12 mouse cellular contexts compared by ENCODE assay signal in genomic region chr1:170844380-170844779, GRCm38 (mm10). TPM values are rescaled to one million over a fixed set of nuclear protein-coding genes. Genes with fewer than 3 reads are reported as not detected.
DNase-seq lines count a peak whose midpoint lies in the region; ATAC-seq and TF ChIP-seq lines count a peak whose summit lies in the region.
"Had no signal": no experiment of that assay in that cellular context is flagged by ENCODE, and none has a peak within 500 bp of the region (broad histone marks: within the 10 kb centered on the region; RNA-seq: fewer than 3 reads in every experiment).

No protein-coding gene starts in this region.

- peaks cover 9% of the 10 kb centered on the region; the same call in 1 of the 2 replicates for H3K36me3 ChIP-seq in forebrain, embryonic 14.5 days (ENCODE audit: control insufficient read depth, insufficient read depth, low read length)
- peaks cover 11% of the 10 kb centered on the region; the same call in 1 of the 2 replicates for H3K36me3 ChIP-seq in forebrain, embryonic 13.5 days (ENCODE audit: poor library complexity, severe bottlenecking)
- H3K36me3 ChIP-seq in lung, postnatal 0 days (ENCODE audit: insufficient read depth, low read length): 0 out of 2 replicates have a peak, but pooled peaks cover 4% of the 10 kb centered on the region
- H3K36me3 ChIP-seq: lung, embryonic 15.5 days had no signal

- peak; percentile 83 for TF ChIP-seq CTCF in lung, postnatal 0 days (IDR thresholded peaks at IDR 0.05)

- 52% methylated on average over 8 of the region's 8 CpGs for WGBS in forebrain, embryonic 14.5 days
- 55% methylated on average over 8 of the region's 8 CpGs for WGBS in forebrain, embryonic 13.5 days
- 58% methylated on average over 8 of the region's 8 CpGs for WGBS in lung, postnatal 0 days

- intact Hi-C loops in gastrocnemius, postnatal 36 days (cut with DNase I): no loop called here

- no peak overlapping the region for H3K4me3 ChIP-seq in forebrain, embryonic 14.5 days (ENCODE audit: low read depth, low read length)
- H3K4me3 ChIP-seq in forebrain, embryonic 13.5 days: no peak overlapping the region
- no peak overlapping the region for H3K4me3 ChIP-seq in lung, postnatal 0 days (ENCODE audit: low read depth, low read length)
- H3K4me3 ChIP-seq: lung, embryonic 15.5 days; stomach, embryonic 15.5 days had no signal

- no peaks in the 10 kb centered on the region for H3K9me3 ChIP-seq in forebrain, embryonic 14.5 days (replicated peaks; ENCODE audit: control insufficient read depth, low read length)
- no peaks in the 10 kb centered on the region for H3K9me3 ChIP-seq in forebrain, embryonic 13.5 days (replicated peaks)
- no peaks in the 10 kb centered on the region for H3K9me3 ChIP-seq in lung, postnatal 0 days (ENCODE audit: low read length)
- H3K9me3 ChIP-seq: G1E; lung, embryonic 15.5 days; stomach, embryonic 15.5 days had no signal

- peak; percentile 59 for DNase-seq in forebrain, embryonic 14.5 days (ENCODE audit: low spot score)
- DNase-seq in lung, postnatal 0 days (ENCODE audit: low spot score): peak; percentile 48
- DNase-seq in lung, postnatal 14 days: no peak
- DNase-seq in embryo, embryonic 10 days (ENCODE audit: low spot score): peak; percentile 77
- DNase-seq in layer of hippocampus, adult 9-11 months: no peak
- no peak for DNase-seq in gastrocnemius, postnatal 36 days
- DNase-seq: gastrocnemius, postnatal 10 days had no signal

- no peak for ATAC-seq in forebrain, embryonic 14.5 days
- no peak for ATAC-seq in forebrain, embryonic 13.5 days
- ATAC-seq in lung, postnatal 0 days: no peak; the same call in 1 of the 2 replicates
- peak; percentile 74 for ATAC-seq in megakaryocyte progenitor cell, adult 5-6 weeks (replicated peaks; ENCODE audit: poor library complexity)

- H3K9ac ChIP-seq in forebrain, embryonic 14.5 days (ENCODE audit: low read length): no peak overlapping the region
- H3K9ac ChIP-seq in forebrain, embryonic 13.5 days: no peak overlapping the region
- no peak overlapping the region for H3K9ac ChIP-seq in lung, postnatal 0 days (replicated peaks; ENCODE audit: low read depth)
- H3K9ac ChIP-seq: lung, embryonic 15.5 days; stomach, embryonic 15.5 days had no signal

- no peaks in the 10 kb centered on the region for H3K27me3 ChIP-seq in forebrain, embryonic 14.5 days (replicated peaks; ENCODE audit: control insufficient read depth, insufficient read depth, low read length)
- no peaks in the 10 kb centered on the region for H3K27me3 ChIP-seq in forebrain, embryonic 13.5 days
- no peaks in the 10 kb centered on the region for H3K27me3 ChIP-seq in lung, postnatal 0 days (replicated peaks; ENCODE audit: insufficient read depth, low read length)
- H3K27me3 ChIP-seq: lung, embryonic 15.5 days; stomach, embryonic 15.5 days had no signal

- no peak overlapping the region for H3K4me2 ChIP-seq in forebrain, embryonic 14.5 days (ENCODE audit: low read length)
- no peak overlapping the region for H3K4me2 ChIP-seq in forebrain, embryonic 13.5 days
- no peak overlapping the region for H3K4me2 ChIP-seq in lung, postnatal 0 days (replicated peaks; ENCODE audit: low read depth, low read length)
- H3K4me2 ChIP-seq: lung, embryonic 15.5 days; stomach, embryonic 15.5 days had no signal

- no peak overlapping the region for H3K27ac ChIP-seq in forebrain, embryonic 14.5 days (ENCODE audit: low read depth, low read length)
- no peak overlapping the region for H3K27ac ChIP-seq in forebrain, embryonic 13.5 days
- no peak overlapping the region for H3K27ac ChIP-seq in lung, postnatal 0 days (ENCODE audit: low read length)
- H3K27ac ChIP-seq: lung, embryonic 15.5 days; stomach, embryonic 15.5 days had no signal

- no peak for TF ChIP-seq EP300 in lung, postnatal 0 days (IDR thresholded peaks at IDR 0.05)

- H3K4me1 ChIP-seq in forebrain, embryonic 14.5 days (ENCODE audit: control insufficient read depth, insufficient read depth, low read length): no peaks in the 10 kb centered on the region
- H3K4me1 ChIP-seq in forebrain, embryonic 13.5 days: no peaks in the 10 kb centered on the region
- H3K4me1 ChIP-seq in lung, postnatal 0 days (ENCODE audit: insufficient read depth, low read depth, low read length): no peaks in the 10 kb centered on the region
- H3K4me1 ChIP-seq: lung, embryonic 15.5 days; stomach, embryonic 15.5 days had no signal

RNA-seq across cellular contexts. Expression of gene Atf6, which starts 23.2 kb away (rescaled TPM):
- polyA plus RNA-seq in forebrain, embryonic 14.5 days (2014; fragmentation: Nextera tagmentation; extraction: Ambion mirVana): 7.5 and 8.9 TPM in 2 replicates
- 6.6 and 8.2 TPM in 2 replicates for polyA plus RNA-seq in forebrain, embryonic 13.5 days (2015; fragmentation: Nextera tagmentation; extraction: Ambion mirVana)
- polyA plus RNA-seq in lung, postnatal 0 days (2015; fragmentation: Nextera tagmentation; extraction: Ambion mirVana): 10.8 and 11.0 TPM in 2 replicates
- total RNA-seq in megakaryocyte progenitor cell, adult 5-6 weeks (2015): 27.6 and 31.8 TPM in 2 replicates
- 24.3 and 27.5 TPM in 2 replicates for total RNA-seq in megakaryocyte progenitor cell, adult 5-6 weeks (2017)
- total RNA-seq in gastrocnemius, postnatal 36 days (2021): 10 to 100 TPM; 16.3 to 18.2 TPM

RNA-seq across cellular contexts. Expression of gene Gm26620, which starts 40.5 kb away (rescaled TPM):
- 0.29 and 0.64 TPM in 2 replicates for polyA plus RNA-seq in forebrain, embryonic 14.5 days (2014; fragmentation: Nextera tagmentation; extraction: Ambion mirVana)
- 0.34 TPM in 1 of 2 replicates, not detected in the other for polyA plus RNA-seq in forebrain, embryonic 13.5 days (2015; fragmentation: Nextera tagmentation; extraction: Ambion mirVana)
- polyA plus RNA-seq in lung, postnatal 0 days (2015; fragmentation: Nextera tagmentation; extraction: Ambion mirVana): 0.46 and 0.79 TPM in 2 replicates
- total RNA-seq in megakaryocyte progenitor cell, adult 5-6 weeks (2015): 1.3 TPM in 1 of 2 replicates, not detected in the other
- total RNA-seq in megakaryocyte progenitor cell, adult 5-6 weeks (2017): 0.20 TPM in 1 of 2 replicates, not detected in the other
- total RNA-seq in gastrocnemius, postnatal 36 days (2021): under 1 TPM in 1 of 2 experiments, not detected in 1; 0.54 TPM

RNA-seq across cellular contexts. Expression of gene Dusp12, which starts 41.0 kb away (rescaled TPM):
- 36.8 and 39.7 TPM in 2 replicates for polyA plus RNA-seq in forebrain, embryonic 14.5 days (2014; fragmentation: Nextera tagmentation; extraction: Ambion mirVana)
- polyA plus RNA-seq in forebrain, embryonic 13.5 days (2015; fragmentation: Nextera tagmentation; extraction: Ambion mirVana): 28.9 and 30.0 TPM in 2 replicates
- polyA plus RNA-seq in lung, postnatal 0 days (2015; fragmentation: Nextera tagmentation; extraction: Ambion mirVana): 22.5 and 23.2 TPM in 2 replicates
- total RNA-seq in megakaryocyte progenitor cell, adult 5-6 weeks (2015): 17.6 and 19.9 TPM in 2 replicates
- total RNA-seq in megakaryocyte progenitor cell, adult 5-6 weeks (2017): 9.4 and 10.3 TPM in 2 replicates
- 1 to 10 TPM; 3.6 to 4.1 TPM for total RNA-seq in gastrocnemius, postnatal 36 days (2021)

Comparison
In these comparisons a context has a peak if more than half of its experiments do, and no peak if none do; other contexts are left out.
1. DNase-seq: peak in forebrain, embryonic 14.5 days (single experiment), lung, postnatal 0 days (single experiment) and embryo, embryonic 10 days (single experiment); none in lung, postnatal 14 days (single experiment), layer of hippocampus, adult 9-11 months (single experiment) and gastrocnemius, postnatal 36 days (0 of 2).